Mouse (Mus musculus): ENCODE results near the gene Gldc. TPM values are rescaled to one million over a fixed set of nuclear protein-coding genes. Genes with fewer than 3 reads are reported as not detected.

Gene Gldc
- polyA plus RNA-seq, 1 experiment, result not detected

- 90% methylated on average over 1 of the region's 1 CpGs for WGBS
- H3K27me3 ChIP-seq (ENCODE audit: control insufficient read depth, insufficient read depth, low read length), result no peaks in the 10 kb centered on the region
- H3K27ac ChIP-seq (ENCODE audit: insufficient read depth, low read length), result no peak overlapping the region
- no peak for TF ChIP-seq CTCF (IDR thresholded peaks at IDR 0.05; ENCODE audit: extremely low read depth, insufficient read depth, insufficient read length, insufficient replicate concordance)
- no peak for TF ChIP-seq POLR2A (IDR thresholded peaks at IDR 0.05; ENCODE audit: low read depth, low read length)
- H3K4me3 ChIP-seq (ENCODE audit: extremely low read depth, insufficient read depth, insufficient read length), result no peak overlapping the region
- no peak for DNase-seq (ENCODE audit: low read depth in 1 of 2, low spot score in 2 of 2)
- no peaks in the 10 kb centered on the region for H3K4me1 ChIP-seq (ENCODE audit: control insufficient read depth, insufficient read depth, insufficient read length)
- no peaks in the 10 kb centered on the region for H3K36me3 ChIP-seq (ENCODE audit: control insufficient read depth, insufficient read depth, low read length)
Observed at GRCm38 (mm10) chr19:30206981-30207380, 31.8 kb upstream of the Gldc start.

- H3K27me3 ChIP-seq (ENCODE audit: control insufficient read depth, insufficient read depth, low read length), result no peaks in the 10 kb centered on the region
- H3K4me3 ChIP-seq (ENCODE audit: extremely low read depth, insufficient read depth, insufficient read length), result no peak overlapping the region
- TF ChIP-seq CTCF (IDR thresholded peaks at IDR 0.05; ENCODE audit: extremely low read depth, insufficient read depth, insufficient read length, insufficient replicate concordance) (no peak), POLR2A (IDR thresholded peaks at IDR 0.05; ENCODE audit: low read depth, low read length) (no peak)
- 65% methylated on average over 4 of the region's 4 CpGs for WGBS
- H3K27ac ChIP-seq (ENCODE audit: insufficient read depth, low read length), result no peak overlapping the region
- H3K4me1 ChIP-seq (ENCODE audit: control insufficient read depth, insufficient read depth, insufficient read length), result no peaks in the 10 kb centered on the region
- no peaks in the 10 kb centered on the region for H3K36me3 ChIP-seq (ENCODE audit: control insufficient read depth, insufficient read depth, low read length)
- DNase-seq (ENCODE audit: low read depth in 1 of 2, low spot score in 2 of 2), result no peak
Observed at GRCm38 (mm10) chr19:30205874-30206273, 30.6 kb upstream of the Gldc start.

GRCm38 (mm10) chr19:30205159-30205816 is 30.1 kb upstream of the Gldc start:
- H3K36me3 ChIP-seq (ENCODE audit: control insufficient read depth, insufficient read depth, low read length), result no peaks in the 10 kb centered on the region
- DNase-seq (ENCODE audit: low read depth in 1 of 2, low spot score in 2 of 2), result no peak
- no peaks in the 10 kb centered on the region for H3K27me3 ChIP-seq (ENCODE audit: control insufficient read depth, insufficient read depth, low read length)
- H3K27ac ChIP-seq (ENCODE audit: insufficient read depth, low read length), result no peak overlapping the region
- 22% methylated on average over 12 of the region's 12 CpGs for WGBS
- H3K4me3 ChIP-seq (ENCODE audit: extremely low read depth, insufficient read depth, insufficient read length), result no peak overlapping the region
- TF ChIP-seq POLR2A (IDR thresholded peaks at IDR 0.05; ENCODE audit: low read depth, low read length) (no peak), CTCF (IDR thresholded peaks at IDR 0.05; ENCODE audit: extremely low read depth, insufficient read depth, insufficient read length, insufficient replicate concordance) (peak; percentile 59; the same call in 1 of the 2 replicates)
- no peaks in the 10 kb centered on the region for H3K4me1 ChIP-seq (ENCODE audit: control insufficient read depth, insufficient read depth, insufficient read length)

GRCm38 (mm10) chr19:30202177-30202576 is 26.9 kb upstream of the Gldc start:
- WGBS, result 85% methylated on average over 7 of the region's 7 CpGs
- H3K4me1 ChIP-seq (ENCODE audit: control insufficient read depth, insufficient read depth, insufficient read length), result no peaks in the 10 kb centered on the region
- no peaks in the 10 kb centered on the region for H3K36me3 ChIP-seq (ENCODE audit: control insufficient read depth, insufficient read depth, low read length)
- no peak overlapping the region for H3K4me3 ChIP-seq (ENCODE audit: extremely low read depth, insufficient read depth, insufficient read length)
- H3K27ac ChIP-seq (ENCODE audit: insufficient read depth, low read length), result no peak overlapping the region
- no peak for DNase-seq (ENCODE audit: low read depth in 1 of 2, low spot score in 2 of 2)
- H3K27me3 ChIP-seq (ENCODE audit: control insufficient read depth, insufficient read depth, low read length), result no peaks in the 10 kb centered on the region
- TF ChIP-seq CTCF (IDR thresholded peaks at IDR 0.05; ENCODE audit: extremely low read depth, insufficient read depth, insufficient read length, insufficient replicate concordance), result no peak

GRCm38 (mm10) chr19:30194999-30195398 is 19.8 kb upstream of the Gldc start:
- H3K36me3 ChIP-seq (ENCODE audit: control insufficient read depth, insufficient read depth, low read length), result no peaks in the 10 kb centered on the region
- TF ChIP-seq POLR2A (IDR thresholded peaks at IDR 0.05; ENCODE audit: low read depth, low read length) (no peak), CTCF (IDR thresholded peaks at IDR 0.05; ENCODE audit: extremely low read depth, insufficient read depth, insufficient read length, insufficient replicate concordance) (no peak)
- H3K27me3 ChIP-seq (ENCODE audit: control insufficient read depth, insufficient read depth, low read length), result no peaks in the 10 kb centered on the region
- WGBS, result 83% methylated on average over 6 of the region's 6 CpGs
- no peak for DNase-seq (ENCODE audit: low read depth in 1 of 2, low spot score in 2 of 2)
- no peaks in the 10 kb centered on the region for H3K4me1 ChIP-seq (ENCODE audit: control insufficient read depth, insufficient read depth, insufficient read length)
- no peak overlapping the region for H3K27ac ChIP-seq (ENCODE audit: insufficient read depth, low read length)
- H3K4me3 ChIP-seq (ENCODE audit: extremely low read depth, insufficient read depth, insufficient read length), result no peak overlapping the region

DNA sequence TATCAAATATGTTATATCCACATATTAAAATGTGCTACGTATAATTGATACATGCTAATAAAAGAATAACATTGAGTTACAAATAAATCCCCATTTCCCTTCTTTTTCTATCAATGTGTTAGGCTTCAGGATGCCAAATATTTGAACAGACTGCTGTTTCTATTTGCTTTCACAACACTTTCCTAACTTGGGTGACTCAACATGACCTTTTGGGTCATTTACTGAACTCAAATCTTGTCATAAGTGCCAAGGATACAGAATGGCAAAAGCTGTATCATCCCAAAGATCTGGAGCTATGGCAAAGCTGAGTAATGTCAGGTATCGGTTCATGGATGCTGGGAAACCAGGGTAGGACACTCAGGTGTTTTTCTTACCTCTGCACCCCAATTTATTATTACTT is 12.0 kb upstream of the Gldc start:
- DNase-seq (ENCODE audit: low read depth in 1 of 2, low spot score in 2 of 2), result no peak
- no peaks in the 10 kb centered on the region for H3K4me1 ChIP-seq (ENCODE audit: control insufficient read depth, insufficient read depth, insufficient read length)
- H3K4me3 ChIP-seq (ENCODE audit: extremely low read depth, insufficient read depth, insufficient read length), result no peak overlapping the region
- H3K36me3 ChIP-seq (ENCODE audit: control insufficient read depth, insufficient read depth, low read length), result no peaks in the 10 kb centered on the region
- no peak for TF ChIP-seq CTCF (IDR thresholded peaks at IDR 0.05; ENCODE audit: extremely low read depth, insufficient read depth, insufficient read length, insufficient replicate concordance)
- no peak for TF ChIP-seq POLR2A (IDR thresholded peaks at IDR 0.05; ENCODE audit: low read depth, low read length)
- H3K27me3 ChIP-seq (ENCODE audit: control insufficient read depth, insufficient read depth, low read length), result no peaks in the 10 kb centered on the region
- H3K27ac ChIP-seq (ENCODE audit: insufficient read depth, low read length), result no peak overlapping the region
- 90% methylated on average over 2 of the region's 2 CpGs for WGBS

DNA sequence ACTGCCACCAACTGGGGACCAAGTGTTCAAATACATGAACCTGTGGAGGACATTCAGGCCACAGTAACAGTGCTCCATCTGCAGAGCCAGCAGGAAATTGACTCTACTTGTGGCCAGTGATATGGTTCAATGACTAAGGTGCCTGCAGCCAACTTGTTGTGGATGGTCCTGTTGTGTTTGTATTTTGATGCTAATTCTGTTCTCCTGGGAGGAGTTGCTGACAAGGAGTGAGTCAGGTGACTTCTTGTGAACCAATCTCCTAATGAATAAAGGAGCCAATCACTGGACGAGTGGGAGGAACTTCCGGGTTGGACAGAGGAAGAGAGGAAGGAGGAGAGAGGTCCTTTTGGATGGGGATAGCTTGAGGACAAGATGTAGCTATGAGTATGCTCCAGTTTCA is 10.3 kb upstream of the Gldc start:
- Histone ChIP-seq H3K27me3 (ENCODE audit: control insufficient read depth, insufficient read depth, low read length) (no peaks in the 10 kb centered on the region), H3K4me1 (ENCODE audit: control insufficient read depth, insufficient read depth, insufficient read length) (no peaks in the 10 kb centered on the region), H3K36me3 (ENCODE audit: control insufficient read depth, insufficient read depth, low read length) (no peaks in the 10 kb centered on the region), H3K27ac (ENCODE audit: insufficient read depth, low read length) (no peak overlapping the region), H3K4me3 (ENCODE audit: extremely low read depth, insufficient read depth, insufficient read length) (no peak overlapping the region)
- WGBS, result 86% methylated on average over 2 of the region's 2 CpGs
- no peak for DNase-seq (ENCODE audit: low read depth in 1 of 2, low spot score in 2 of 2)
- no peak for TF ChIP-seq POLR2A (IDR thresholded peaks at IDR 0.05; ENCODE audit: low read depth, low read length)
- no peak for TF ChIP-seq CTCF (IDR thresholded peaks at IDR 0.05; ENCODE audit: extremely low read depth, insufficient read depth, insufficient read length, insufficient replicate concordance)

Measured in spleen, adult 2 months (tissue).